Mouse (Mus musculus): Measurements from ENCODE around the gene Ift122. TPM values are rescaled to one million over a fixed set of nuclear protein-coding genes. Genes with fewer than 3 reads are reported as not detected.

Gene Ift122
- polyA plus RNA-seq, 1 experiment = 0.02 TPM

GRCm38 (mm10) chr6:115967291-115967880, 114.1 kb downstream of the Ift122 start:
- H3K27me3 ChIP-seq (ENCODE audit: control insufficient read depth) = no peaks in the 10 kb centered on the region
- no peaks in the 10 kb centered on the region for H3K36me3 ChIP-seq (ENCODE audit: control insufficient read depth)
- no peak for TF ChIP-seq GATA1 (IDR thresholded peaks at IDR 0.05; ENCODE audit: low read length)
- no peak for TF ChIP-seq TAL1 (IDR thresholded peaks at IDR 0.05; ENCODE audit: low read length)

GRCm38 (mm10) chr6:115968086-115968485, 114.8 kb downstream of the Ift122 start:
- Histone ChIP-seq H3K4me3 (replicated peaks) (no peak overlapping the region), H3K27me3 (ENCODE audit: control insufficient read depth) (no peaks in the 10 kb centered on the region), H3K9me3 (ENCODE audit: control insufficient read depth, low read length) (no peaks in the 10 kb centered on the region), H3K36me3 (ENCODE audit: control insufficient read depth) (no peaks in the 10 kb centered on the region), H3K4me1 (ENCODE audit: control insufficient read depth) (no peaks in the 10 kb centered on the region)
- TF ChIP-seq TAL1 (IDR thresholded peaks at IDR 0.05; ENCODE audit: low read length) = no peak
- TF ChIP-seq GATA1 (IDR thresholded peaks at IDR 0.05; ENCODE audit: low read length) = no peak

More at GRCm38 (mm10) chr6:115967291-115967880, 114.1 kb downstream of the Ift122 start:
- H3K4me3 ChIP-seq (replicated peaks) = no peak overlapping the region
- H3K4me1 ChIP-seq (ENCODE audit: control insufficient read depth) = no peaks in the 10 kb centered on the region
- no peaks in the 10 kb centered on the region for H3K9me3 ChIP-seq (ENCODE audit: control insufficient read depth, low read length)

DNA sequence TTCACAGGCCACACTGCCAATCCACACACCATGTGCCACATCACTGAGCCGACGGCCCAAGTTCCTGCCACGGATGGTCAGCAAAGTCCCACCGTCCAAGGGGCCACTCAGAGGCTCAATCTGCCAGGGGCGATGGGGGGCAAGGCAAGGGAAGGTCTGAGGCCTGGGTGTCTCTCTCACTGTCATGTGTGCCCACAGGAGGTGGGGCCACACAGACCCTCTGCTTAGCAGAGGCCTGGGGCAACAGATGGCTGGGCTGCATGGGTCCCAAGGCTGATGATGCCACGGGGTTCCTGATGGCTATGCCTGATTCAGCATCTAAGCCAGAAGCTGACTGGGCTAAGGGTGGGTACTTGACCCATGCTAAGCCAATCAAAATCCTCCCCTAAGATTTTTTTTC, 115.4 kb downstream of the Ift122 start:
- Histone ChIP-seq H3K27me3 (ENCODE audit: control insufficient read depth) (no peaks in the 10 kb centered on the region), H3K36me3 (ENCODE audit: control insufficient read depth) (no peaks in the 10 kb centered on the region), H3K4me3 (replicated peaks) (no peak overlapping the region), H3K9me3 (ENCODE audit: control insufficient read depth, low read length) (no peaks in the 10 kb centered on the region), H3K4me1 (ENCODE audit: control insufficient read depth) (no peaks in the 10 kb centered on the region)
- TF ChIP-seq GATA1 (IDR thresholded peaks at IDR 0.05; ENCODE audit: low read length) = no peak
- no peak for TF ChIP-seq TAL1 (IDR thresholded peaks at IDR 0.05; ENCODE audit: low read length)

DNA sequence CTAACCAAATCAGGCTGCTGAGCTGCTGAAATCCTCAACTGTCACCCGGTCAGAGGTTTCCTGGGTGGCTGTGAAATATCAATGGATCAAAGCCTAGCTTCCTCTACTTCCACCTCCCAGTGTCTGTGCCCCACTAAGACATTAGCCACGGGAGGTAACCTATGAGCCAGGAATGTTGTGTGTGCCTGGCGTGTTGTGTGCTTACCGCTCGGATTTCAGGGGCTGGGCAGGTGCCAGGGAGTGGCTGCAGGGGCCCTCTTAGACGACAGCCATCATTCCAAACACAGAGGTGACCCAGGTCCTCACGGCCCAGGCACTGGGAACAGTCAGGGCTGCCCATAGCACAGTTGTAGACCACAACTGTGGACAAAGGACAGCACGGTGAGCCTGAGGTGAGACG, 115.8 kb downstream of the Ift122 start:
- no peak for TF ChIP-seq TAL1 (IDR thresholded peaks at IDR 0.05; ENCODE audit: low read length)
- no peak for TF ChIP-seq GATA1 (IDR thresholded peaks at IDR 0.05; ENCODE audit: low read length)
- Histone ChIP-seq H3K9me3 (ENCODE audit: control insufficient read depth, low read length) (no peaks in the 10 kb centered on the region), H3K36me3 (ENCODE audit: control insufficient read depth) (no peaks in the 10 kb centered on the region), H3K27me3 (ENCODE audit: control insufficient read depth) (no peaks in the 10 kb centered on the region), H3K4me1 (ENCODE audit: control insufficient read depth) (no peaks in the 10 kb centered on the region), H3K4me3 (replicated peaks) (no peak overlapping the region)

- TF ChIP-seq GATA1 (IDR thresholded peaks at IDR 0.05; ENCODE audit: low read length) = no peak
- Histone ChIP-seq H3K27me3 (ENCODE audit: control insufficient read depth) (no peaks in the 10 kb centered on the region), H3K4me3 (replicated peaks) (no peak overlapping the region), H3K9me3 (ENCODE audit: control insufficient read depth, low read length) (no peaks in the 10 kb centered on the region), H3K36me3 (ENCODE audit: control insufficient read depth) (no peaks in the 10 kb centered on the region), H3K4me1 (ENCODE audit: control insufficient read depth) (no peaks in the 10 kb centered on the region)
Observed at GRCm38 (mm10) chr6:115969952-115970351, 116.7 kb downstream of the Ift122 start.

GRCm38 (mm10) chr6:115971273-115972060, 118.2 kb downstream of the Ift122 start:
- H3K9me3 ChIP-seq (ENCODE audit: control insufficient read depth, low read length) = no peaks in the 10 kb centered on the region

DNA sequence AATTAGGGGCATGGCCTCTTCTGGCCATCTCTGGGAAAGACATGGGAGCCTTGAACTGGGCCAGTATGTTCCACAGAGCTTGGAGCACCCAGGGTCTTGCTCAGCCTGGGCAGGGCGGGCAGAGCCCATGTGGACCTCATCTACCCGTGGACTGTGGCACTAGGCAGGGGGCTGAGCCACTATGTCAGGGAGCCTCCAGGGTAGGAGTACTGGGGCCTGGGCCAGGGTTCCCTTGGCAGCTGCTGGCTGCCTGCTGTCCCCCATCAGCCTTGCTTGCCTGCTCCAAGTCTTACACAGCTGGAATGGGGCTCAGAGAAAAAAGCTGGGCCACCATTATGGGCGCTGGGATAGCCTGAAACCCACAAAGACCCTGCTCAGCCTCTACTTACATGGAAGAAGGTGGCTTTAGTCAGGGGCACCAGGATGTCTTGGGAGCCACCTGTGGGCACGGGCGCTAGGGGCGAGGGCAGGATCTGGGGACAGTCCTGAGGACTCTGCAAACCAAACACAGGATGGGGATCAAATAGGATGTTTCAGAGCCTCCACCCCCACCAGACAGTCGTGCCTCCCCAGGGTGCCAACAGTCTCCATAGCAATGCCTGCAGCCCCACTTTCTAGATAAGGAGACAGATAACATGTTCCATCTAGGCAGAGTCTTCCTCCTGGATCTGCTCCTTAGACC, 119.0 kb downstream of the Ift122 start:
- Histone ChIP-seq H3K9me3 (ENCODE audit: control insufficient read depth, low read length) (no peaks in the 10 kb centered on the region), H3K4me1 (ENCODE audit: control insufficient read depth) (no peaks in the 10 kb centered on the region), H3K36me3 (ENCODE audit: control insufficient read depth) (no peaks in the 10 kb centered on the region), H3K27me3 (ENCODE audit: control insufficient read depth) (no peaks in the 10 kb centered on the region), H3K4me3 (replicated peaks) (no peak overlapping the region)
- TF ChIP-seq TAL1 (IDR thresholded peaks at IDR 0.05; ENCODE audit: low read length) (no peak), GATA1 (IDR thresholded peaks at IDR 0.05; ENCODE audit: low read length) (no peak)

More at GRCm38 (mm10) chr6:115971273-115972060, 118.2 kb downstream of the Ift122 start:
- no peaks in the 10 kb centered on the region for H3K27me3 ChIP-seq (ENCODE audit: control insufficient read depth)
- no peaks in the 10 kb centered on the region for H3K4me1 ChIP-seq (ENCODE audit: control insufficient read depth)
- H3K36me3 ChIP-seq (ENCODE audit: control insufficient read depth) = no peaks in the 10 kb centered on the region
- TF ChIP-seq GATA1 (IDR thresholded peaks at IDR 0.05; ENCODE audit: low read length) (no peak), TAL1 (IDR thresholded peaks at IDR 0.05; ENCODE audit: low read length) (no peak)
- no peak overlapping the region for H3K4me3 ChIP-seq (replicated peaks)

DNA sequence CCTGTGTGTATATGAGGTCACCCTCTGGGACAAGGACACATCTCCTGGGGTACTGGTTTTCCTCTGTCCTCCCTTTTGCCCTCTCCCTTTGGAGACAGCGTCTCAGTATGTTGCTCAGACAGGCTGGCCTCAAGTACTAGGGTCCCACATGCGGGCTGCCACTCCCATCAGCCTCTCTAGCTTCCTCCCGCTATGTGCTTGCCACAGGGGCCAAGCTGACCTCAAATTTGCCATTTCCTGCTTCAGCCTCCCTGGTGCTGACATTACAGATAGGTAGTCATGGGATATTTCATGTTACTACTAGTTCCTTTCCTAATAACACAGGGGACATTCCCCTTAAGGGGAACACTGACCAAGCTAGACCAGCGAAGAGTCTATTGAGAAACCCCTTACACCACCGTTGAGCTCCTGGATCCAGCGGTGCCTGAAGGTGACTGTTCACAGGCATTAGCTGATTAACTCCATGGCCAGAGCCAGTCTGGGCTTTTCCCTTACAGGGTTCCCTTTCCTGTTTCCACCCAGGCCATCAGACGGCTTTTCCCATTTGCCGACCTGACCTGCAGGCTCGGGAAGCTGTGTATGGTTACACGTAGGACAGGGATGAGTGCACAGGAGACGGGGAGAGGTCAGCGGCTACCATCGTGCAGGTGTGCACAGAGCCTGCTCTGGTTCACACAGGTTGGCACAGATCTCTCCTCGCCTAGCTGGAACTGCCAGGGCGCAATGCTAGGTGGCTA, 120.0 kb downstream of the Ift122 start:
- Histone ChIP-seq H3K4me1 (ENCODE audit: control insufficient read depth) (no peaks in the 10 kb centered on the region), H3K27me3 (ENCODE audit: control insufficient read depth) (no peaks in the 10 kb centered on the region), H3K4me3 (replicated peaks) (no peak overlapping the region), H3K9me3 (ENCODE audit: control insufficient read depth, low read length) (no peaks in the 10 kb centered on the region), H3K36me3 (ENCODE audit: control insufficient read depth) (no peaks in the 10 kb centered on the region)
- no peak for TF ChIP-seq TAL1 (IDR thresholded peaks at IDR 0.05; ENCODE audit: low read length)
- no peak for TF ChIP-seq GATA1 (IDR thresholded peaks at IDR 0.05; ENCODE audit: low read length)

Data from erythroblast, embryonic 14.5 days (primary cell).